Mouse (Mus musculus) lung, adult 2 months (tissue): Measurements from ENCODE around the gene Nr5a2.

Source experiments
- CTCF ChIP-seq: fragments of 200-500 bp; IDR thresholded peaks from 2 replicates; pipeline ENCODE4 v1.5.1; 2011; ENCODE audit warnings: mild to moderate bottlenecking, low read length, control low read depth; ENCODE audit not compliant: insufficient read depth
- POLR2A ChIP-seq: fragments of 200-500 bp; IDR thresholded peaks from 2 replicates; pipeline ENCODE4 v1.6.1; 2011; ENCODE audit warnings: low read depth, mild to moderate bottlenecking, control low read depth, low read length, borderline replicate concordance; ENCODE audit errors: extremely low read depth

DNA sequence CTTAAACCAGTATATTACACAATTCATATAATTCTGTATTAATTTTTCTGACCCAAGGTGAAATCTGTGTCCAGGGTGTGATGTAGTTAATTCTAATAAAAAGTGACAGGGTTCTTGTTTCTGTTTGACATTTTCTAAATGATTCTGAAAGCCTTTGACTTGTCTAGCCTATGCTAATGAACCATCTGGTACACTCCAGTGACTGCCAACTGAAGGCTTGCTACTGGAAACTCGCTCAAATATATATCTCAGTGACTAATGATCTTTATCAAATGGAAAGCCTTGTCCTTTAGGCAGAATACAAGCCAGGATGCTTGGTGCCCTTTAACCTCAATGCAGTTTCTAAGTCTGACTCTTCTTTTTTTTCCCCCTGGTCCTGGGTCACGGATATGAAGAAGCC is 114.2 kb downstream of the Nr5a2 start:
- TF ChIP-seq CTCF = no peak
- TF ChIP-seq POLR2A = no peak
